Mouse (Mus musculus) liver, postnatal 0 days (tissue): Measurements from ENCODE around the gene Gm36864.

Experiments used
- CTCF ChIP-seq: sonication (generic); IDR thresholded peaks from 2 replicates; pipeline ENCODE4 v1.5.1; 2016; ENCODE audit warnings: antibody characterized with exemption, low read depth
- EP300 ChIP-seq: IDR thresholded peaks from 2 replicates; pipeline ENCODE4 v1.6.1; 2016; ENCODE audit warnings: antibody characterized with exemption, low read depth, mild to moderate bottlenecking

- TF ChIP-seq CTCF (no peak), EP300 (no peak)
These were observed 12.0 kb downstream of the Gm36864 start for GRCm38 (mm10) chr7:44247971-44248370.
